Mouse (Mus musculus) lung, adult 2 months (tissue): ENCODE results near the gene Ren1.

Source experiments
- CTCF ChIP-seq: fragments of 200-500 bp; IDR thresholded peaks from 2 replicates; pipeline ENCODE4 v1.5.1; 2011; ENCODE audit warnings: mild to moderate bottlenecking, low read length, control low read depth; ENCODE audit not compliant: insufficient read depth
- POLR2A ChIP-seq: fragments of 200-500 bp; IDR thresholded peaks from 2 replicates; pipeline ENCODE4 v1.6.1; 2011; ENCODE audit warnings: low read depth, mild to moderate bottlenecking, control low read depth, low read length, borderline replicate concordance; ENCODE audit errors: extremely low read depth

DNA sequence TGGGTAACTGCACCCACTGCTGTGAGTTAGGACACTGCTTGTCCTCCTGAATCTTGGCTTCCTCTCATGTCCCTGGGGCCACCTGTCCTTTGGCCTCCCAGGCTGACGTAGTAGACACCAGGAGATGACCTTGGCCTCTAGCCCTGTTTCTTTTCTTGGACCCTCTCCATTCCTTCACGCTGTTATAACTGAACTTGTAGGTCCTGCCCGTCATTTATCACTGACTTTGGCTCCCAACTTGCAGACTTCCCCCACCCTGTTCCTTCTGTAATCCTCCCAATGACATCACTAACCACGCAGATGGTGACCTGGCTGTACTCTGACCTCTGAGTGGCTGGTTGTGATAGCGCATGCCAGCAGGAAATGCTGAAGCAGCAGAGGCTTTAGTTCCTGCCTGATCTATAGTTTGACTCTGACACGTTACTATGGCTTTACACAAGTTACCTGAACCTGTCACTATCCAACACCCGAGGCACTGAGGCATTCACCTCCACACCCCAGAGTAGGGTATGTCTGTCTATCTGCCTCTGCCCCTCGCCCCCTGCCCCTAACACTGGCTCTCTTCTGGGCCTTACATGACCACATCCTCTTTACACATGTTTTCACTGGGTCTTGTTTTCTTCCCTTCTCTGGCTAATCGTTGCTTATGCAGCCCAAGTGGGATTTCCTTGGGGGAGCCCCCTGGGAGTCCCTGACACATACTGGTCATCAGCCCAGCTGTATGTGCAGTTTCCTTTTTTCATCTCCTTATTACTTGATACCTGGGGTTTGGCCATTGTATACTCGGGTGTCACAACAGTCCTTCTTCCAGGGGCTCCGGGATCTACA, 2.4 kb upstream of the Ren1 start:
- TF ChIP-seq CTCF (no peak), POLR2A (no peak)
